Mouse (Mus musculus) myocyte (in vitro differentiated cells): ENCODE data around the gene Jph2.

Experiments used
- MAX ChIP-seq: IDR thresholded peaks from one replicate; pipeline ENCODE4 v1.6.1; 2011; ENCODE audit warnings: low read depth, mild to moderate bottlenecking, control low read depth
- MYOG ChIP-seq, 3 experiments: IDR thresholded peaks; one replicate each; pipeline ENCODE4 v1.6.1; 2011; ENCODE audit warnings: control low read depth in 2 of 3, low read depth in 2 of 3, mild to moderate bottlenecking in 2 of 3; ENCODE audit not compliant: insufficient read length in 2 of 3, control insufficient read depth in 1 of 3, insufficient read depth in 1 of 3
- POLR2A ChIP-seq: IDR thresholded peaks from one replicate; pipeline ENCODE4 v1.6.1; 2011; ENCODE audit warnings: low read depth, mild to moderate bottlenecking, control low read depth, moderate library complexity; ENCODE audit not compliant: insufficient read length
- POLR2AphosphoS2 ChIP-seq: IDR thresholded peaks from one replicate; pipeline ENCODE4 v1.6.1; 2011; ENCODE audit warnings: low read depth, control low read depth; ENCODE audit not compliant: insufficient read length
- TCF12 ChIP-seq: IDR thresholded peaks from one replicate; pipeline ENCODE4 v1.6.1; 2011; ENCODE audit warnings: mild to moderate bottlenecking, control low read depth; ENCODE audit not compliant: poor library complexity, insufficient read depth, severe bottlenecking
- USF1 ChIP-seq: IDR thresholded peaks from one replicate; pipeline ENCODE4 v1.6.1; 2011; ENCODE audit warnings: low read depth, mild to moderate bottlenecking, control low read depth, moderate library complexity

- TF ChIP-seq POLR2A (no peak), TCF12 (no peak), USF1 (no peak), MAX (no peak), POLR2AphosphoS2 (no peak), MYOG (IDR thresholded peaks at IDR 0.05; ENCODE audit: control insufficient read depth in 1 of 3, insufficient read depth in 1 of 3, insufficient read length in 2 of 3, low read depth in 2 of 3) (no peak)
Observed at GRCm38 (mm10) chr2:163348677-163349076, 49.1 kb downstream of the Jph2 start.
